Mouse (Mus musculus): Measurements from ENCODE around the gene Prpf6.

DNA sequence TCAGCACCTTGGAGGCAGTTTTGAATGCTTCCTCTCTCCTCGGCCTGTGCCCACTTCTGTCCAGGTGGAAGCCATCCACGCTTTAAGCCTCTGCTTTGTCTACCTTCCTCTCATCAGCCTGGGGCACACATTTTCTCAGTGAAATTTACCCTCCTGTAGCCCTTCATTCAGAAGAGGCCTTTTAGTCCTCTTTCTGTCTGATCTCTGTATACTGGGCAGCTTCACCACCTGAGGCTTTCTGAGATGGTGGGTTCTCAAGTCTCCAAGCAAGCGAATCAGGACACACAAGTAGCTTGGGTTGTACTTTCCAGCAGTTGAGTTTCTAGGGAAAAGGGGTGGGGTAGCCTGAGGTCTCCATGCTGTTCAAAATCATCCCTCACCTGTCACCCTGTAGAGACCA lies 100.6 kb downstream of the Prpf6 start:
- TF ChIP-seq POLR2A (IDR thresholded peaks at IDR 0.05; ENCODE audit: borderline replicate concordance, control insufficient read depth, low read depth, low read length): no peak
- TF ChIP-seq CTCF (IDR thresholded peaks at IDR 0.05; ENCODE audit: control insufficient read depth, insufficient read depth, low read length): no peak
